In the genomic region with DNA sequence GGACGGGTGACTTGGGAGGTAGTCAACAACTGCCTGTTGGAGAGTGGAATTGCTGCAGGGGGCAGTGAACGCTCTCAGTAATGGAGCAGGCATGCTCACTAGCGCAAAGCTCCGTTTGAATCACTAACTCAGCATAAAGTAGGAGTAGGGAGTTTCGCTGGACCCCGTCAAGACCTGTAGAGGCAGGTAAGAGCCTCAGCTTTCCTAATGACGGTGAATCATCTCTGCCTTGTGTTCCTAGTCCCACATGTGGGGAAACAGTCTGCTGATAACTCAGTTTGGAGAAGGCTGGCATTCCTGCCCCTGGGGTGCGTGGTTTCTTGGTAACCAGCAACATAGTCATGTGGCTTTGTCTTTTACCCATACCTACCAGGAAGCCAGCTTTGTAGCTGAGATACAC, we compare ENCODE assay signal across 8 mouse cellular contexts. TPM values are rescaled to one million over a fixed set of nuclear protein-coding genes. Genes with fewer than 3 reads are reported as not detected.
A peak's percentile ranks its signal among the peaks of the same experiment; 100 is the strongest.
DNase-seq lines count a peak whose midpoint lies in the region; ATAC-seq and TF ChIP-seq lines count a peak whose summit lies in the region.

No protein-coding gene starts in this region.

- peaks cover 29% of the 10 kb centered on the region for H3K4me1 ChIP-seq in forebrain, embryonic 14.5 days (ENCODE audit: control insufficient read depth, insufficient read depth, low read length)
- H3K4me1 ChIP-seq in kidney, embryonic 16.5 days (ENCODE audit: insufficient read depth, low read length) = peaks cover 32% of the 10 kb centered on the region

- no peak overlapping the region for H3K27ac ChIP-seq in forebrain, embryonic 14.5 days (ENCODE audit: low read depth, low read length)
- H3K27ac ChIP-seq in kidney, embryonic 16.5 days (ENCODE audit: low read length) = peak overlapping the region; percentile 70

- ATAC-seq in forebrain, embryonic 14.5 days = no peak
- ATAC-seq in kidney, embryonic 16.5 days (ENCODE audit: low FRiP score, low TSS enrichment) = 0 out of 2 replicates have a peak, but pooled peaks have one; percentile 16

- H3K9ac ChIP-seq in forebrain, embryonic 14.5 days (ENCODE audit: low read length) = no peak overlapping the region
- H3K9ac ChIP-seq in kidney, embryonic 16.5 days (replicated peaks; ENCODE audit: low read length) = no peak overlapping the region

- no peak overlapping the region for H3ac ChIP-seq in myocyte (ENCODE audit: control insufficient read depth, insufficient read length)

- intact Hi-C loops in gastrocnemius, postnatal 14 days (cut with DNase I; ENCODE audit: low total_unique reads) = no loop called here

- peaks cover 47% of the 10 kb centered on the region for H3K79me2 ChIP-seq in myocyte (ENCODE audit: control insufficient read depth, insufficient read depth)

- peaks cover 9% of the 10 kb centered on the region for H3K36me3 ChIP-seq in forebrain, embryonic 14.5 days (ENCODE audit: control insufficient read depth, insufficient read depth, low read length)
- H3K36me3 ChIP-seq in kidney, embryonic 16.5 days (ENCODE audit: insufficient read depth, low read length) = peaks cover 31% of the 10 kb centered on the region
- no peaks in the 10 kb centered on the region for H3K36me3 ChIP-seq in myocyte (ENCODE audit: control insufficient read depth, insufficient read depth)

- DNase-seq in retina, embryonic 14.5 days (ENCODE audit: low spot score) = peak; percentile 11
- no peak for DNase-seq in retina, postnatal 1 day
- peak; percentile 8 for DNase-seq in forebrain, embryonic 14.5 days (ENCODE audit: low spot score)
- DNase-seq in gastrocnemius, postnatal 14 days = no peak
- no peak for DNase-seq in thymus, postnatal 36 days
- DNase-seq in layer of hippocampus, adult 11-12 months (ENCODE audit: low spot score) = no peak

- H3K4me2 ChIP-seq in forebrain, embryonic 14.5 days (ENCODE audit: low read length) = no peak overlapping the region
- H3K4me2 ChIP-seq in kidney, embryonic 16.5 days (replicated peaks; ENCODE audit: low read depth, low read length) = peak overlapping the region; percentile 79
- peak overlapping the region; percentile 65 for H3K4me2 ChIP-seq in myocyte (ENCODE audit: low read depth)

- 48% methylated on average over 8 of the region's 8 CpGs for WGBS in forebrain, embryonic 14.5 days
- 60% methylated on average over 8 of the region's 8 CpGs for WGBS in kidney, embryonic 16.5 days

- no peak for TF ChIP-seq POLR2A in myocyte (IDR thresholded peaks at IDR 0.05; ENCODE audit: insufficient read length, low read depth)

- H3K4me3 ChIP-seq in forebrain, embryonic 14.5 days (ENCODE audit: low read depth, low read length) = no peak overlapping the region
- peak overlapping the region; percentile 25 for H3K4me3 ChIP-seq in kidney, embryonic 16.5 days (ENCODE audit: low read length)
- no peak overlapping the region for H3K4me3 ChIP-seq in myocyte

- no peaks in the 10 kb centered on the region for H3K27me3 ChIP-seq in forebrain, embryonic 14.5 days (replicated peaks; ENCODE audit: control insufficient read depth, insufficient read depth, low read length)
- H3K27me3 ChIP-seq in kidney, embryonic 16.5 days (ENCODE audit: insufficient read depth, low read length) = no peaks in the 10 kb centered on the region
- no peaks in the 10 kb centered on the region for H3K27me3 ChIP-seq in myocyte (ENCODE audit: control insufficient read depth, insufficient read depth, insufficient read length)

- H3K9me3 ChIP-seq in forebrain, embryonic 14.5 days (replicated peaks; ENCODE audit: control insufficient read depth, low read length) = no peaks in the 10 kb centered on the region
- H3K9me3 ChIP-seq in kidney, embryonic 16.5 days (ENCODE audit: low read length) = no peaks in the 10 kb centered on the region

TF ChIP-seq in myocyte, 11 proteins besides CTCF, POLR2A, EP300 and RAD21:
- no peak for TF ChIP-seq MYOG (IDR thresholded peaks at IDR 0.05; ENCODE audit: control insufficient read depth in 1 of 3, insufficient read depth in 1 of 3, insufficient read length in 2 of 3, low read depth in 2 of 3)
TF ChIP-seq in myocyte: peak in this region for 0.

RNA-seq across cellular contexts. Expression of a gene that starts 3.0 kb away (rescaled TPM):
- 6.4 and 7.2 TPM in 2 replicates for polyA plus RNA-seq in forebrain, embryonic 14.5 days (2014; fragmentation: Nextera tagmentation; extraction: Ambion mirVana)
- polyA plus RNA-seq in kidney, embryonic 16.5 days (2015; fragmentation: Nextera tagmentation; extraction: Ambion mirVana) = 27.4 and 27.6 TPM in 2 replicates
- polyA plus RNA-seq in myocyte (2012; fragmentation: generic; extraction: Trizol) = 6.5 TPM
- total RNA-seq in gastrocnemius, postnatal 14 days (2021) = 1 to 10 TPM; 3.1 to 3.2 TPM

RNA-seq across cellular contexts. Expression of a gene that starts 20.0 kb away (rescaled TPM):
- polyA plus RNA-seq in forebrain, embryonic 14.5 days (2014; fragmentation: Nextera tagmentation; extraction: Ambion mirVana) = not detected in 2 replicates
- 0.68 and 0.94 TPM in 2 replicates for polyA plus RNA-seq in kidney, embryonic 16.5 days (2015; fragmentation: Nextera tagmentation; extraction: Ambion mirVana)
- polyA plus RNA-seq in myocyte (2012; fragmentation: generic; extraction: Trizol) = not detected
- total RNA-seq in gastrocnemius, postnatal 14 days (2021) = not detected

RNA-seq across cellular contexts. Expression of a gene that starts 56.7 kb away (rescaled TPM):
- 22.0 and 23.5 TPM in 2 replicates for polyA plus RNA-seq in forebrain, embryonic 14.5 days (2014; fragmentation: Nextera tagmentation; extraction: Ambion mirVana)
- polyA plus RNA-seq in kidney, embryonic 16.5 days (2015; fragmentation: Nextera tagmentation; extraction: Ambion mirVana) = 33.0 and 33.9 TPM in 2 replicates
- 7.5 TPM for polyA plus RNA-seq in myocyte (2012; fragmentation: generic; extraction: Trizol)
- total RNA-seq in gastrocnemius, postnatal 14 days (2021) = 1 to 10 TPM; 4.1 to 5.9 TPM

Comparison
In these comparisons a context has a peak if more than half of its experiments do, and no peak if none do; other contexts are left out.
1. DNase-seq: peak in retina, embryonic 14.5 days (single experiment) and forebrain, embryonic 14.5 days (single experiment); none in retina, postnatal 1 day (single experiment), gastrocnemius, postnatal 14 days (single experiment), thymus, postnatal 36 days (0 of 2) and layer of hippocampus, adult 11-12 months (single experiment).